Mouse (Mus musculus): ENCODE measurements around the gene Olfr1347. TPM values are rescaled to one million over a fixed set of nuclear protein-coding genes. Genes with fewer than 3 reads are reported as not detected.
"Not testable (repeated sequence)": the region's sequence is repeated elsewhere in the genome, so short reads cannot be mapped to it uniquely, and the experiment has no call there.

Olfr1347 gene
- polyA plus RNA-seq (2014; fragmentation: Nextera tagmentation; extraction: Ambion mirVana) = not detected in 2 replicates

- Histone ChIP-seq H3K27ac (replicated peaks; ENCODE audit: low read depth, low read length) (no peak within 1 kb of the TSS), H3K9me3 (replicated peaks; ENCODE audit: control insufficient read depth, low read length) (no peaks in the 10 kb centered on the region), H3K27me3 (ENCODE audit: control insufficient read depth, insufficient read depth, low read length) (no peaks in the 10 kb centered on the region), H3K9ac (replicated peaks; ENCODE audit: low read length) (no peak within 1 kb of the TSS), H3K36me3 (replicated peaks; ENCODE audit: control insufficient read depth, insufficient read depth, low read depth, low read length) (no peaks in the 10 kb centered on the region), H3K4me3 (ENCODE audit: low read depth, low read length) (no peak within 1 kb of the TSS), H3K4me2 (ENCODE audit: low read depth, low read length) (no peak within 1 kb of the TSS), H3K4me1 (ENCODE audit: control insufficient read depth, insufficient read depth, low read length) (no peaks in the 10 kb centered on the region)
- no peak for DNase-seq (ENCODE audit: low spot score)
- 66% methylated on average over 1 of the region's 1 CpGs for WGBS
- ATAC-seq (replicated peaks; ENCODE audit: insufficient number of reproducible peaks, low FRiP score, low TSS enrichment, low read depth) = no peak
These were observed at the start of gene Olfr1347 for GRCm38 (mm10) chr7:6499655-6500054. TSS of gene Olfr1347 (minus strand) at chr7:6499755.

GRCm38 (mm10) chr7:6526141-6526540 is 26.6 kb upstream of the Olfr1347 start:
- 0 out of 2 replicates have a peak, but pooled peaks cover 3% of the 10 kb centered on the region for H3K9me3 ChIP-seq (replicated peaks; ENCODE audit: control insufficient read depth, low read length)
- no peaks in the 10 kb centered on the region for H3K36me3 ChIP-seq (replicated peaks; ENCODE audit: control insufficient read depth, insufficient read depth, low read depth, low read length)
- no peak overlapping the region for H3K27ac ChIP-seq (replicated peaks; ENCODE audit: low read depth, low read length)
- no peak overlapping the region for H3K9ac ChIP-seq (replicated peaks; ENCODE audit: low read length)
- H3K4me2 ChIP-seq (ENCODE audit: low read depth, low read length) = no peak overlapping the region
- H3K4me3 ChIP-seq (ENCODE audit: low read depth, low read length) = no peak overlapping the region
- ATAC-seq (replicated peaks; ENCODE audit: insufficient number of reproducible peaks, low FRiP score, low TSS enrichment, low read depth) = no peak
- 65% methylated on average over 5 of the region's 5 CpGs for WGBS
- H3K4me1 ChIP-seq (ENCODE audit: control insufficient read depth, insufficient read depth, low read length) = no peaks in the 10 kb centered on the region
- H3K27me3 ChIP-seq (ENCODE audit: control insufficient read depth, insufficient read depth, low read length) = no peaks in the 10 kb centered on the region
- peak; percentile 5 for DNase-seq (ENCODE audit: low spot score)

- no peak for ATAC-seq (replicated peaks; ENCODE audit: insufficient number of reproducible peaks, low FRiP score, low TSS enrichment, low read depth)
- no peaks in the 10 kb centered on the region for H3K4me1 ChIP-seq (ENCODE audit: control insufficient read depth, insufficient read depth, low read length)
- H3K27ac ChIP-seq (replicated peaks; ENCODE audit: low read depth, low read length) = no peak overlapping the region
- no peaks in the 10 kb centered on the region for H3K27me3 ChIP-seq (ENCODE audit: control insufficient read depth, insufficient read depth, low read length)
- 58% methylated on average over 3 of the region's 3 CpGs for WGBS
- H3K9me3 ChIP-seq (replicated peaks; ENCODE audit: control insufficient read depth, low read length) = 0 out of 2 replicates have a peak, but pooled peaks cover 3% of the 10 kb centered on the region
- no peak overlapping the region for H3K4me2 ChIP-seq (ENCODE audit: low read depth, low read length)
- no peak for DNase-seq (ENCODE audit: low spot score)
- H3K36me3 ChIP-seq (replicated peaks; ENCODE audit: control insufficient read depth, insufficient read depth, low read depth, low read length) = no peaks in the 10 kb centered on the region
- H3K9ac ChIP-seq (replicated peaks; ENCODE audit: low read length) = no peak overlapping the region
- no peak overlapping the region for H3K4me3 ChIP-seq (ENCODE audit: low read depth, low read length)
These were observed 25.4 kb upstream of the Olfr1347 start for GRCm38 (mm10) chr7:6525001-6525400.

- Histone ChIP-seq H3K9me3 (replicated peaks; ENCODE audit: control insufficient read depth, low read length) (0 out of 2 replicates have a peak, but pooled peaks cover 3% of the 10 kb centered on the region), H3K27ac (replicated peaks; ENCODE audit: low read depth, low read length) (no peak within 1 kb of the TSS), H3K36me3 (replicated peaks; ENCODE audit: control insufficient read depth, insufficient read depth, low read depth, low read length) (no peaks in the 10 kb centered on the region), H3K4me1 (ENCODE audit: control insufficient read depth, insufficient read depth, low read length) (no peaks in the 10 kb centered on the region), H3K4me3 (ENCODE audit: low read depth, low read length) (no peak within 1 kb of the TSS), H3K4me2 (ENCODE audit: low read depth, low read length) (no peak within 1 kb of the TSS), H3K27me3 (ENCODE audit: control insufficient read depth, insufficient read depth, low read length) (no peaks in the 10 kb centered on the region), H3K9ac (replicated peaks; ENCODE audit: low read length) (no peak within 1 kb of the TSS)
- WGBS = 85% methylated on average over 5 of the region's 5 CpGs
- ATAC-seq (replicated peaks; ENCODE audit: insufficient number of reproducible peaks, low FRiP score, low TSS enrichment, low read depth) (no peak), DNase-seq (ENCODE audit: low spot score) (no peak)
These were observed 23.3 kb upstream of the Olfr1347 start, which contains the start of gene Olfr1349 for GRCm38 (mm10) chr7:6522850-6523249. TSS of gene Olfr1349 (minus strand) at chr7:6522950.

GRCm38 (mm10) chr7:6521666-6522065 is 22.1 kb upstream of the Olfr1347 start:
- H3K9ac ChIP-seq (replicated peaks; ENCODE audit: low read length) = no peak overlapping the region
- no peaks in the 10 kb centered on the region for H3K36me3 ChIP-seq (replicated peaks; ENCODE audit: control insufficient read depth, insufficient read depth, low read depth, low read length)
- ATAC-seq (replicated peaks; ENCODE audit: insufficient number of reproducible peaks, low FRiP score, low TSS enrichment, low read depth) (no peak), DNase-seq (ENCODE audit: low spot score) (no peak)
- H3K4me2 ChIP-seq (ENCODE audit: low read depth, low read length) = no peak overlapping the region
- 36% methylated on average over 1 of the region's 1 CpGs for WGBS
- no peak overlapping the region for H3K4me3 ChIP-seq (ENCODE audit: low read depth, low read length)
- no peak overlapping the region for H3K27ac ChIP-seq (replicated peaks; ENCODE audit: low read depth, low read length)
- no peaks in the 10 kb centered on the region for H3K4me1 ChIP-seq (ENCODE audit: control insufficient read depth, insufficient read depth, low read length)
- H3K9me3 ChIP-seq (replicated peaks; ENCODE audit: control insufficient read depth, low read length) = 0 out of 2 replicates have a peak, but pooled peaks cover 3% of the 10 kb centered on the region
- no peaks in the 10 kb centered on the region for H3K27me3 ChIP-seq (ENCODE audit: control insufficient read depth, insufficient read depth, low read length)

GRCm38 (mm10) chr7:6508648-6509047 is 9.1 kb upstream of the Olfr1347 start, which contains the start of gene Olfr1348:
TSS of gene Olfr1348 (minus strand) at chr7:6508748.
- Histone ChIP-seq H3K9me3 (replicated peaks; ENCODE audit: control insufficient read depth, low read length) (no peaks in the 10 kb centered on the region; the same call in 1 of the 2 replicates), H3K9ac (replicated peaks; ENCODE audit: low read length) (no peak within 1 kb of the TSS), H3K4me2 (ENCODE audit: low read depth, low read length) (no peak within 1 kb of the TSS), H3K4me3 (ENCODE audit: low read depth, low read length) (no peak within 1 kb of the TSS), H3K27me3 (ENCODE audit: control insufficient read depth, insufficient read depth, low read length) (no peaks in the 10 kb centered on the region), H3K36me3 (replicated peaks; ENCODE audit: control insufficient read depth, insufficient read depth, low read depth, low read length) (no peaks in the 10 kb centered on the region), H3K4me1 (ENCODE audit: control insufficient read depth, insufficient read depth, low read length) (no peaks in the 10 kb centered on the region), H3K27ac (replicated peaks; ENCODE audit: low read depth, low read length) (no peak within 1 kb of the TSS)
- ATAC-seq (replicated peaks; ENCODE audit: insufficient number of reproducible peaks, low FRiP score, low TSS enrichment, low read depth) (no peak), DNase-seq (ENCODE audit: low spot score) (no peak)
- 100% methylated on average over 1 of the region's 1 CpGs for WGBS

GRCm38 (mm10) chr7:6486841-6487240 is 12.7 kb downstream of the Olfr1347 start, which contains the start of gene Olfr5:
TSS of gene Olfr5 (minus strand) at chr7:6486941.
- H3K36me3 ChIP-seq (replicated peaks; ENCODE audit: control insufficient read depth, insufficient read depth, low read depth, low read length) = no peaks in the 10 kb centered on the region
- DNase-seq (ENCODE audit: low spot score) (no peak), ATAC-seq (replicated peaks; ENCODE audit: insufficient number of reproducible peaks, low FRiP score, low TSS enrichment, low read depth) (no peak)
- no peaks in the 10 kb centered on the region for H3K27me3 ChIP-seq (ENCODE audit: control insufficient read depth, insufficient read depth, low read length)
- no peaks in the 10 kb centered on the region; the same call in 1 of the 2 replicates for H3K9me3 ChIP-seq (replicated peaks; ENCODE audit: control insufficient read depth, low read length)
- H3K4me2 ChIP-seq (ENCODE audit: low read depth, low read length) = no peak within 1 kb of the TSS
- no peaks in the 10 kb centered on the region for H3K4me1 ChIP-seq (ENCODE audit: control insufficient read depth, insufficient read depth, low read length)
- H3K4me3 ChIP-seq (ENCODE audit: low read depth, low read length) = no peak within 1 kb of the TSS
- H3K9ac ChIP-seq (replicated peaks; ENCODE audit: low read length) = no peak within 1 kb of the TSS
- WGBS = 27% methylated on average over 2 of the region's 2 CpGs
- H3K27ac ChIP-seq (replicated peaks; ENCODE audit: low read depth, low read length) = no peak within 1 kb of the TSS

GRCm38 (mm10) chr7:6477633-6478032 is 21.9 kb downstream of the Olfr1347 start:
- H3K9me3 ChIP-seq (replicated peaks; ENCODE audit: control insufficient read depth, low read length); H3K27me3 ChIP-seq (ENCODE audit: control insufficient read depth, insufficient read depth, low read length); H3K4me1 ChIP-seq (ENCODE audit: control insufficient read depth, insufficient read depth, low read length); H3K9ac ChIP-seq (replicated peaks; ENCODE audit: low read length); DNase-seq (ENCODE audit: low spot score); ATAC-seq (replicated peaks; ENCODE audit: insufficient number of reproducible peaks, low FRiP score, low TSS enrichment, low read depth); H3K4me2 ChIP-seq (ENCODE audit: low read depth, low read length); H3K36me3 ChIP-seq (replicated peaks; ENCODE audit: control insufficient read depth, insufficient read depth, low read depth, low read length); H3K27ac ChIP-seq (replicated peaks; ENCODE audit: low read depth, low read length); H3K4me3 ChIP-seq (ENCODE audit: low read depth, low read length): not testable (repeated sequence)
- WGBS = 85% methylated on average over 2 of the region's 2 CpGs

All from embryonic facial prominence, embryonic 11.5 days (tissue).